Mouse (Mus musculus): ENCODE measurements around the gene Ccnl1.

Ccnl1 gene

DNA sequence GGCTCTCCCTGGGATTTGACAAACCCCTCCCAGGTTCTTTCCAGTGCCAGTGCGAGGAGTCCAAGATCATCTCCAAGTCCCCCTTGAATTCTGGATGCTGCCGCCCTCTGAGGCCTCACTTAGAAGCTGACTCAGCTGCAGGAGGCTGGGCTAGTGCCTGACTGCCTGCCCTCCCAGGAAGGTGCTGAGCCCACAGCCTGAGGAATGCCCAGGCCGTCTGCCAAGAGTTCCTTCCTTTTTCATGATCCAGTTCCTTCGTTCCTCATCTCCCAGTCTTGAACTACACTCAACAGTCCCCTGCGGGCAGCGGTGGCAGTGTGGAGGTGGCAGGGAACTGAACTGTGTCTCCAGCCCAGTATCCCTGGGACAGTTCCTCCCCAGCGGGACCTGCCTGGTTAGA lies 30.4 kb downstream of the Ccnl1 start:
- DNase-seq (ENCODE audit: inconsistent age in 2 of 2, low spot score in 1 of 2), result peak; percentile 73 to 86

DNA sequence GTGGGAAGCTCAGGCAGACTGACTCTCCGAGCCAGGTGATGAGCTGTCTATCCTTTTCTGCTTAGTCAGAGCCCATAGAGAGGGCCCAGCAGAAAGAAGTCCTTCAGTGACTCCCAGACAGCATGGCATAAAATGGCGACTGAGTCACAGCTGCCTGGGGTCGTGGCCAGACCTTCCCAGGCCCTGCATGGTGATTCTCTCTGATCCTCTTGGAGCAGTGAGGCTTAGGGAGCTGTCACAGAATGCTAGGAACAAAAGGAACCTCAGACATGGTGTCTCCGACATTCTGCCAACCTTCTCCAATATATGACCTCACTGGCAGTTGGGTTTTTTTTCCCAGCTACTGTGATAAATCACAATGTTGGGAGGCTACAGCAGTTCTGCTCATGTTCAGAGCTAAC lies 30.9 kb downstream of the Ccnl1 start:
- DNase-seq (ENCODE audit: inconsistent age in 2 of 2, low spot score in 1 of 2), result peak; percentile 45 to 73

GRCm38 (mm10) chr3:65926426-65926825 lies 31.6 kb downstream of the Ccnl1 start:
- no peak for DNase-seq (ENCODE audit: inconsistent age in 2 of 2, low spot score in 1 of 2)

- peak; percentile 50 to 82 for DNase-seq (ENCODE audit: inconsistent age in 2 of 2, low spot score in 1 of 2)
Observed at GRCm38 (mm10) chr3:65925058-65925740, 32.9 kb downstream of the Ccnl1 start.

DNA sequence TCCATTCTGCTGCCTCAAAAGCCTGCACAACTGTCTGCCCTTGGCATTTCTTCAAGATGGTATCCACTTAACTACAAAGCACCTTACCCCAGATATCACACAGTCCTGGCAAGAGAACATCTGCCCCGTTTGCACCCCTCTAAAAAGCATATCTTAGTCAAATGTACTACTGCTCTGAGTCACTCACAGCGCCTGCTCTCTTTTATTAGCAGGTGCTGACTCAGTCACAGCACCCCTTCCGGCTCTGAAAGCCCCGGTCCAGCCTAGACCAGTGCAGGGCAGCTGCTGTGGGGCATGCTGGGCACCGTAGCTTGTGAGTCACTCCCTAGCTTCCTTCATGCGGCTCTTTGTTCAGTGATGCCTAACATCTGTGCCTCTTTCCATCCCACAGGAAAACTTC lies 35.6 kb downstream of the Ccnl1 start:
- DNase-seq (ENCODE audit: inconsistent age in 2 of 2, low spot score in 1 of 2), result peak; percentile 49 to 68

DNA sequence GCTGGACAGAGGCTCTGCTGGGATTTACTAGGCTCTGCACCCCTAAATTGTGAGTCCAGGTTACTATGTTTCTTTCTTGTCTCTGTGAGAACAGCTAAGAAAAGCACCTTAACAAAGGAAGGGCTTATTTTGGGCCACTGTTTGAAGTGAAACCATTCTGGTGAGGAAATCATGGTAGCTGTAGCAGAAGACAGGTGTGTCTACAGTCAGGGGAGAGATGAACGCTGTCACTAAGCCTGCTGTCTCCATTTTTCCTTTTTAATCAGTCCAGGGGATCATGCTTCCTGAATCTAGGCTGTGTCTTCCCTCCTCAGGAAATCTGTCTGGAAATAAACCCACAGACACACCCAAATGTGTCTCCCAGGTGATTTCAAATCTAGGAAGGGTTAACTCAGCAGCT lies 36.4 kb downstream of the Ccnl1 start:
- no peak for DNase-seq (ENCODE audit: inconsistent age in 2 of 2, low spot score in 1 of 2)

- peak in 1 of 2 experiments; percentile 64 for DNase-seq (ENCODE audit: inconsistent age in 2 of 2, low spot score in 1 of 2)
Observed at GRCm38 (mm10) chr3:65919016-65919415, 39.0 kb downstream of the Ccnl1 start.

DNA sequence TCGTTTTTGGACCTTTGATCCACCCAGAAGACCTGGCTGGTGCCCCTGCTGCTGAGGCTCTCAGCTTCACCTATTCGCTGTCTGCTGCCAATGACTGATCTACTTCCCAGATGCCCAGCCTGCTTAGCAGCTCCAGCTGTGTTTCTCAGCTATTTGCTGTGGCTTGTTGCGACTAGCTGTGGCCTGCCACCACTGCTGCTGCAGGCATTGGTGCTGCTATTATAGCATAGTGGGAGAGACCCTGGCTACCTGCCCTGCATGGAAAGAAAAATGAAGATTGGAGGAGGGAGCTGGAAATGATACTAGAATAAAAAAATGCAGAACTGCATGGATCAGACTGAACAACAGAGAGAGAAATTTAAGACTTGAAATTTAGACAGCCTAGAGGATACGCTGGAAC lies 45.1 kb downstream of the Ccnl1 start:
- DNase-seq (ENCODE audit: inconsistent age in 2 of 2, low spot score in 1 of 2), result no peak

- no peak for DNase-seq (ENCODE audit: inconsistent age in 2 of 2, low spot score in 1 of 2)
Observed at GRCm38 (mm10) chr3:65912217-65912616, 45.8 kb downstream of the Ccnl1 start.

- no peak for DNase-seq (ENCODE audit: inconsistent age in 2 of 2, low spot score in 1 of 2)
Observed at GRCm38 (mm10) chr3:65911265-65911664, 46.8 kb downstream of the Ccnl1 start.

GRCm38 (mm10) chr3:65909454-65909853 lies 48.6 kb downstream of the Ccnl1 start:
- no peak for DNase-seq (ENCODE audit: inconsistent age in 2 of 2, low spot score in 1 of 2)

GRCm38 (mm10) chr3:65907536-65907935 lies 50.5 kb downstream of the Ccnl1 start:
- no peak for DNase-seq (ENCODE audit: inconsistent age in 2 of 2, low spot score in 1 of 2)

DNA sequence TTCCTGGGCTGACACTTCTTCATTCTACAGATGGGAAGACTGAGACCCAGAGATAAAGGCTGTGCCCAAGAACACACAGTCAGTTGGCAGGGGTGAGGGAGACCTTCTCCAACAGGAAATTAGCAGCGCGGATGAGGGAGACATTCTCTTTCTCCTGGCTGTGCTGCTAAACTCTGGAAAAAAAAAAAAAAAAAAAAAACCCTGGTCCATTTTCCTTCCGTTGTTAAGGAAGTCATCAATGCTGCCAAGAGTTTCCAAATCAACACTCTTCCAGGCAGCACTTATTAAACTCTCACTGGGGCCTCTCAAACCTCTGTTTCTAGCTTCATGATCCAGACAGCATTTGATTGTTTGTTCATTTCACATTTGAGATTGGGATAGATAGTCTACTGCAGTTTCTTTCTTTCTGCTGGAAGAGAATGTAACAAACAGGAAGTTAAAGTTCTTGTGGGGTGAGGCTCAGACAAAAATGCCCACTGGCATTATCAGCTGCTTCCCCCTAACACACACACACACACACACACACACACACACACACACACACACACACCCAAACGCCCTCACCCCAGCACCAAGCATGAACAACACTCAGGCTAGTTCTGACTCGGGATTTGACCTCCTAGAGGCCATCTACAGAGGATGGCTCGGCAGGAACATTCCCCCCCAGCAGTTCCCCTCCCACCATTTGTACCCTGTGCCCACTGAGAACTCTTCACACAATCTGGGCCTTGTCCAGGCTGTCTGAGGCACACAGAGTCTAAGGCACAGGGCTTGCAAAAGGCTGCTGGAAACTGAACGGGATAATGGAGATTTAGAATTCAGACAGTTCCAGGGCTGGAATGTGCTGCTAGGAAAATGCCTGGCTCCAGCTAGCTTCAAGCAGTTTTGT lies 52.5 kb downstream of the Ccnl1 start:
- DNase-seq (ENCODE audit: inconsistent age in 2 of 2, low spot score in 1 of 2), result no peak

- DNase-seq (ENCODE audit: inconsistent age in 2 of 2, low spot score in 1 of 2), result peak; percentile 27 to 75
Observed at GRCm38 (mm10) chr3:65904711-65905110, 53.3 kb downstream of the Ccnl1 start.

- DNase-seq (ENCODE audit: inconsistent age in 2 of 2, low spot score in 1 of 2), result no peak
Observed at GRCm38 (mm10) chr3:65904106-65904505, 53.9 kb downstream of the Ccnl1 start.

DNA sequence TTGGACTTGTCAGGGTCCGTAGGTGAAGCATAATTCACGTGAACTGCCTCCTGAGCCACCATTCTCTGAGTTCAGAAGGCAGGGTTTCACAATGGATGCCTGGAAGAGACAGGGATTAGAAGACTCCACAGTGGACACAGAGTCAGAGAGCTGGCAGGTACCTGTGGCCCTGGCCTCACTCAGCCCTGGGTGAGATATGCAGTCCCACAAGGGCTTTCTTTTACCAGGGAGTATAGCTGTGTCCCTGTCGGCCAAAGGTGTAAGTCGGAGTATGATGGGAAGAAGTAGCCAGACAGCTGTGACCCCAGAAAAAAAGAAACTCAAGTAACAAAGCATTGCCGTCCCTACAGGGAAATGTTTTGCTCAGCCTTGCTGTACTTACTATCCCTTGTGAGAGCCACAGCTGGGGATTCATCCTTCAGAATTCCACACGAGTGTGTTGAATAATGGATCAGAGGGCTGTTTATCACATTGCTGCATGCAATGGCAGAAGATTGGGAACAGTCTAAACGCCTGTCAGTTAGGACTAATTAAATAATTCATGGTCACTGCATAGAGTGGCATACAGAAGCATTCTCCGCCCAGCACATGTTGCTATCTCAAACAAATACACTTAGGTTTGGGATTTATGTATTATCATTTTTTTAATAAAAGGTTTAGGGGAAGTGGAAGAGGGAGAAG lies 59.3 kb downstream of the Ccnl1 start:
- DNase-seq (ENCODE audit: inconsistent age in 2 of 2, low spot score in 1 of 2), result no peak

- DNase-seq (ENCODE audit: inconsistent age in 2 of 2, low spot score in 1 of 2), result no peak
Observed at GRCm38 (mm10) chr3:65897233-65897993, 60.6 kb downstream of the Ccnl1 start.

All from adrenal gland, adult (tissue).